Comparison of ENCODE assay signal across 22 mouse cellular contexts in genomic region chr1:33025379-33025778, GRCm38 (mm10).
DNase-seq lines count a peak whose midpoint lies in the region; ATAC-seq and TF ChIP-seq lines count a peak whose summit lies in the region.
"Had no signal": no experiment of that assay in that cellular context is flagged by ENCODE, and none has a peak within 500 bp of the region (broad histone marks: within the 10 kb centered on the region; RNA-seq: fewer than 3 reads in every experiment).

No protein-coding gene starts in this region.

- no peak overlapping the region for H3K4me3 ChIP-seq in hindbrain, embryonic 15.5 days
- H3K4me3 ChIP-seq in hindbrain, embryonic 10.5 days, result no peak overlapping the region
- H3K4me3 ChIP-seq in hindbrain, embryonic 16.5 days (ENCODE audit: low read length), result no peak overlapping the region
- H3K4me3 ChIP-seq in midbrain, postnatal 0 days (ENCODE audit: low read depth, low read length), result no peak overlapping the region
- H3K4me3 ChIP-seq: embryonic facial prominence, embryonic 13.5 days; heart, embryonic 10.5 days; limb, embryonic 15.5 days; liver, embryonic 15.5 days had no signal

- WGBS in hindbrain, embryonic 15.5 days, result 51% methylated on average over 7 of the region's 7 CpGs
- WGBS in hindbrain, embryonic 10.5 days, result 67% methylated on average over 7 of the region's 7 CpGs
- 48% methylated on average over 7 of the region's 7 CpGs for WGBS in hindbrain, embryonic 16.5 days
- 20% methylated on average over 7 of the region's 7 CpGs for WGBS in midbrain, postnatal 0 days

- H3K4me2 ChIP-seq in hindbrain, embryonic 15.5 days, result no peak overlapping the region
- no peak overlapping the region for H3K4me2 ChIP-seq in hindbrain, embryonic 16.5 days (ENCODE audit: low read length)
- no peak overlapping the region for H3K4me2 ChIP-seq in midbrain, postnatal 0 days (ENCODE audit: low read depth, low read length, poor library complexity, severe bottlenecking)
- H3K4me2 ChIP-seq: embryonic facial prominence, embryonic 13.5 days; limb, embryonic 15.5 days; liver, embryonic 15.5 days had no signal

- no peak for TF ChIP-seq CTCF in midbrain, postnatal 0 days (IDR thresholded peaks at IDR 0.05)

- H3K36me3 ChIP-seq in hindbrain, embryonic 15.5 days, result no peaks in the 10 kb centered on the region
- H3K36me3 ChIP-seq in hindbrain, embryonic 10.5 days, result no peaks in the 10 kb centered on the region
- H3K36me3 ChIP-seq in hindbrain, embryonic 16.5 days (ENCODE audit: control insufficient read depth, insufficient read depth, low read length), result no peaks in the 10 kb centered on the region
- H3K36me3 ChIP-seq in midbrain, postnatal 0 days (ENCODE audit: insufficient read depth, low read length), result no peaks in the 10 kb centered on the region
- H3K36me3 ChIP-seq: embryonic facial prominence, embryonic 13.5 days; heart, embryonic 10.5 days; limb, embryonic 15.5 days; liver, embryonic 15.5 days had no signal

- peak; percentile 18 for DNase-seq in embryo, embryonic 10 days (ENCODE audit: low spot score)
- no peak for DNase-seq in embryo, embryonic 9.5 days (ENCODE audit: extremely low spot score)
- DNase-seq in hindbrain, embryonic 10.5 days (ENCODE audit: low spot score), result no peak
- peak; percentile 71 for DNase-seq in midbrain, postnatal 0 days (ENCODE audit: low spot score)
- DNase-seq in layer of hippocampus, postnatal 36 days, result no peak
- no peak for DNase-seq in right cerebral cortex, postnatal 25 days
- DNase-seq: adrenal gland, postnatal 10 days; cerebellum, adult 11 months; cerebellum, postnatal 14 days; heart, postnatal 10 days; kidney, adult 2 months; kidney, postnatal 14 days had no signal

- ATAC-seq in hindbrain, embryonic 15.5 days (ENCODE audit: low FRiP score, low read depth), result peak; percentile 77
- peak; percentile 86 for ATAC-seq in hindbrain, embryonic 16.5 days
- ATAC-seq in midbrain, postnatal 0 days (ENCODE audit: low FRiP score), result no peak
- ATAC-seq: CD4-positive, CD25-positive, alpha-beta regulatory T cell, adult 4 months; inflammation-experienced regulatory T-cells, adult 6 months; Patski had no signal

- no peak overlapping the region for H3K9ac ChIP-seq in hindbrain, embryonic 15.5 days
- H3K9ac ChIP-seq in hindbrain, embryonic 16.5 days (ENCODE audit: low read depth, low read length), result no peak overlapping the region
- no peak overlapping the region for H3K9ac ChIP-seq in midbrain, postnatal 0 days (replicated peaks; ENCODE audit: low read length, poor library complexity, severe bottlenecking)
- H3K9ac ChIP-seq: embryonic facial prominence, embryonic 13.5 days; limb, embryonic 15.5 days; liver, embryonic 15.5 days had no signal

- H3K27me3 ChIP-seq in hindbrain, embryonic 15.5 days, result no peaks in the 10 kb centered on the region
- H3K27me3 ChIP-seq in hindbrain, embryonic 10.5 days (ENCODE audit: insufficient read depth, poor library complexity, severe bottlenecking), result no peaks in the 10 kb centered on the region
- no peaks in the 10 kb centered on the region for H3K27me3 ChIP-seq in hindbrain, embryonic 16.5 days (replicated peaks; ENCODE audit: control insufficient read depth, insufficient read depth, low read length)
- no peaks in the 10 kb centered on the region for H3K27me3 ChIP-seq in midbrain, postnatal 0 days (ENCODE audit: insufficient read depth, low read length)
- H3K27me3 ChIP-seq: embryonic facial prominence, embryonic 13.5 days; limb, embryonic 15.5 days; liver, embryonic 15.5 days had no signal

- H3K9me3 ChIP-seq in hindbrain, embryonic 15.5 days, result no peaks in the 10 kb centered on the region
- H3K9me3 ChIP-seq in hindbrain, embryonic 10.5 days, result no peaks in the 10 kb centered on the region
- no peaks in the 10 kb centered on the region; the same call in 1 of the 2 replicates for H3K9me3 ChIP-seq in hindbrain, embryonic 16.5 days (ENCODE audit: control insufficient read depth, low read length)
- H3K9me3 ChIP-seq in midbrain, postnatal 0 days (ENCODE audit: low read length), result no peaks in the 10 kb centered on the region
- H3K9me3 ChIP-seq: embryonic facial prominence, embryonic 13.5 days; heart, embryonic 10.5 days; limb, embryonic 15.5 days; liver, embryonic 15.5 days had no signal

- H3K4me1 ChIP-seq in hindbrain, embryonic 15.5 days (replicated peaks), result peaks cover 13% of the 10 kb centered on the region
- H3K4me1 ChIP-seq in hindbrain, embryonic 10.5 days (replicated peaks), result peaks cover 11% of the 10 kb centered on the region
- 0 out of 2 replicates have a peak, but pooled peaks cover 4% of the 10 kb centered on the region for H3K4me1 ChIP-seq in hindbrain, embryonic 16.5 days (ENCODE audit: control insufficient read depth, insufficient read depth, low read depth, low read length)
- 0 out of 2 replicates have a peak, but pooled peaks cover 5% of the 10 kb centered on the region for H3K4me1 ChIP-seq in midbrain, postnatal 0 days (ENCODE audit: insufficient read depth, low read length)
- H3K4me1 ChIP-seq: embryonic facial prominence, embryonic 13.5 days; heart, embryonic 10.5 days; limb, embryonic 15.5 days; liver, embryonic 15.5 days had no signal

- no peak overlapping the region for H3K27ac ChIP-seq in hindbrain, embryonic 15.5 days (replicated peaks)
- no peak overlapping the region for H3K27ac ChIP-seq in hindbrain, embryonic 10.5 days
- H3K27ac ChIP-seq in hindbrain, embryonic 16.5 days (ENCODE audit: low read depth, low read length), result no peak overlapping the region
- no peak overlapping the region for H3K27ac ChIP-seq in midbrain, postnatal 0 days (ENCODE audit: low read depth, low read length)
- H3K27ac ChIP-seq: embryonic facial prominence, embryonic 13.5 days; heart, embryonic 10.5 days; limb, embryonic 15.5 days; liver, embryonic 15.5 days; macrophage had no signal

Comparison
In these comparisons a context has a peak if more than half of its experiments do, and no peak if none do; other contexts are left out.
1. DNase-seq: peak in embryo, embryonic 10 days (single experiment) and midbrain, postnatal 0 days (single experiment); none in embryo, embryonic 9.5 days (single experiment), hindbrain, embryonic 10.5 days (single experiment), layer of hippocampus, postnatal 36 days (0 of 2) and right cerebral cortex, postnatal 25 days (single experiment).